ENCODE assay signal across 8 mouse cellular contexts in genomic region chr1:38987865-38988211, GRCm38 (mm10). TPM values are rescaled to one million over a fixed set of nuclear protein-coding genes. Genes with fewer than 3 reads are reported as not detected.
DNase-seq lines count a peak whose midpoint lies in the region; ATAC-seq and TF ChIP-seq lines count a peak whose summit lies in the region.

No protein-coding gene starts in this region.

- H3K27me3 ChIP-seq in cerebellum, adult 2 months (ENCODE audit: control insufficient read depth, insufficient read depth, low read length): no peaks in the 10 kb centered on the region
- no peaks in the 10 kb centered on the region for H3K27me3 ChIP-seq in forebrain, embryonic 15.5 days
- H3K27me3 ChIP-seq in liver, postnatal 0 days (ENCODE audit: insufficient read depth, low read length): no peaks in the 10 kb centered on the region

- peaks cover 8% of the 10 kb centered on the region; the same call in 1 of the 2 replicates for H3K36me3 ChIP-seq in forebrain, embryonic 15.5 days
- H3K36me3 ChIP-seq in liver, postnatal 0 days (replicated peaks; ENCODE audit: insufficient read depth, low read length): no peaks in the 10 kb centered on the region

- ATAC-seq in CD4-positive, CD25-positive, alpha-beta regulatory T cell, adult 4 months: peak; percentile 40
- ATAC-seq in forebrain, embryonic 15.5 days (replicated peaks): peak; percentile 89
- ATAC-seq in liver, postnatal 0 days: peak; percentile 84

- peaks cover 11% of the 10 kb centered on the region for H3K4me1 ChIP-seq in cerebellum, adult 2 months (ENCODE audit: control insufficient read depth, insufficient read depth, low read length)
- peaks cover 23% of the 10 kb centered on the region for H3K4me1 ChIP-seq in forebrain, embryonic 15.5 days
- peaks cover 10% of the 10 kb centered on the region; the same call in 1 of the 2 replicates for H3K4me1 ChIP-seq in liver, postnatal 0 days (ENCODE audit: insufficient read depth)

- no peak for TF ChIP-seq EP300 in liver, postnatal 0 days (IDR thresholded peaks at IDR 0.05; ENCODE audit: low read depth)

- no peak for DNase-seq in cerebellum, adult 2 months
- DNase-seq in cerebellum, postnatal 4 days (ENCODE audit: low spot score in 2 of 2): no peak
- DNase-seq in liver, postnatal 0 days: no peak
- DNase-seq in MN1 (ENCODE audit: low spot score): no peak
- no peak for DNase-seq in spleen, postnatal 10 days (ENCODE audit: low spot score in 2 of 2)
- no peak for DNase-seq in kidney, adult 18-20 months

- no peak for TF ChIP-seq CTCF in cerebellum, adult 2 months (IDR thresholded peaks at IDR 0.05; ENCODE audit: borderline replicate concordance, insufficient read depth, low read depth, low read length)
- no peak for TF ChIP-seq CTCF in liver, postnatal 0 days (IDR thresholded peaks at IDR 0.05; ENCODE audit: low read depth)

- peak overlapping the region; percentile 54 for H3K27ac ChIP-seq in cerebellum, adult 2 months (ENCODE audit: insufficient read depth, low read length)
- H3K27ac ChIP-seq in forebrain, embryonic 15.5 days (replicated peaks): peak overlapping the region; percentile 58
- H3K27ac ChIP-seq in liver, postnatal 0 days (ENCODE audit: low read depth): peak overlapping the region; percentile 45

- H3K9me3 ChIP-seq in forebrain, embryonic 15.5 days: no peaks in the 10 kb centered on the region
- no peaks in the 10 kb centered on the region for H3K9me3 ChIP-seq in liver, postnatal 0 days (ENCODE audit: low read length)

- H3K9ac ChIP-seq in forebrain, embryonic 15.5 days (replicated peaks): peak overlapping the region; percentile 80
- peak overlapping the region; percentile 62 for H3K9ac ChIP-seq in liver, postnatal 0 days (replicated peaks)

- TF ChIP-seq POLR2A in cerebellum, adult 2 months (IDR thresholded peaks at IDR 0.05; ENCODE audit: borderline replicate concordance, insufficient read depth, low read length): no peak

- WGBS in cerebellum, adult 2 months: under 1% methylated on average over 25 of the region's 25 CpGs
- WGBS in forebrain, embryonic 15.5 days: under 1% methylated on average over 25 of the region's 25 CpGs
- WGBS in liver, postnatal 0 days (ENCODE audit: insufficient replicate concordance): under 1% methylated on average over 23 of the region's 25 CpGs

- peak overlapping the region; percentile 92 for H3K4me3 ChIP-seq in cerebellum, adult 2 months (replicated peaks; ENCODE audit: insufficient read depth, low read depth, low read length)
- peak overlapping the region; percentile 69 for H3K4me3 ChIP-seq in forebrain, embryonic 15.5 days
- H3K4me3 ChIP-seq in liver, postnatal 0 days (ENCODE audit: low read depth, low read length): peak overlapping the region; percentile 75

- peak overlapping the region; percentile 58 for H3K4me2 ChIP-seq in forebrain, embryonic 15.5 days (replicated peaks)
- peak overlapping the region; percentile 73 for H3K4me2 ChIP-seq in liver, postnatal 0 days (ENCODE audit: low read depth, low read length)

RNA-seq across cellular contexts. Expression of gene Pdcl3, which starts 2.4 kb away (rescaled TPM):
- polyA plus RNA-seq in cerebellum, adult 2 months (2012; rRNA removed): 59.8 and 65.4 TPM in 2 replicates
- polyA plus RNA-seq in CD4-positive, CD25-positive, alpha-beta regulatory T cell, adult 4 months (2017; shearing (Covaris generic)): 100 to 1,000 TPM; 146 to 148 TPM
- polyA plus RNA-seq in forebrain, embryonic 15.5 days (2015; fragmentation: Nextera tagmentation; extraction: Ambion mirVana): 169 and 174 TPM in 2 replicates
- 42.5 and 42.8 TPM in 2 replicates for polyA plus RNA-seq in liver, postnatal 0 days (2015; fragmentation: Nextera tagmentation; extraction: Ambion mirVana)

RNA-seq across cellular contexts. Expression of gene Nms, which starts 48.9 kb away (rescaled TPM):
- polyA plus RNA-seq in cerebellum, adult 2 months (2012; rRNA removed): not detected in 2 replicates
- not detected for polyA plus RNA-seq in CD4-positive, CD25-positive, alpha-beta regulatory T cell, adult 4 months (2017; shearing (Covaris generic))
- polyA plus RNA-seq in forebrain, embryonic 15.5 days (2015; fragmentation: Nextera tagmentation; extraction: Ambion mirVana): 0.31 and 0.40 TPM in 2 replicates
- polyA plus RNA-seq in liver, postnatal 0 days (2015; fragmentation: Nextera tagmentation; extraction: Ambion mirVana): not detected in 2 replicates
